Mouse (Mus musculus): Measurements from ENCODE around the gene Slc26a3. TPM values are rescaled to one million over a fixed set of nuclear protein-coding genes. Genes with fewer than 3 reads are reported as not detected.
A peak's percentile ranks its signal among the peaks of the same experiment; 100 is the strongest.
"Not testable (repeated sequence)": the region's sequence is repeated elsewhere in the genome, so short reads cannot be mapped to it uniquely, and the experiment has no call there.

Gene Slc26a3
- polyA plus RNA-seq, 1 experiment from 2014 or later, result not detected

DNA sequence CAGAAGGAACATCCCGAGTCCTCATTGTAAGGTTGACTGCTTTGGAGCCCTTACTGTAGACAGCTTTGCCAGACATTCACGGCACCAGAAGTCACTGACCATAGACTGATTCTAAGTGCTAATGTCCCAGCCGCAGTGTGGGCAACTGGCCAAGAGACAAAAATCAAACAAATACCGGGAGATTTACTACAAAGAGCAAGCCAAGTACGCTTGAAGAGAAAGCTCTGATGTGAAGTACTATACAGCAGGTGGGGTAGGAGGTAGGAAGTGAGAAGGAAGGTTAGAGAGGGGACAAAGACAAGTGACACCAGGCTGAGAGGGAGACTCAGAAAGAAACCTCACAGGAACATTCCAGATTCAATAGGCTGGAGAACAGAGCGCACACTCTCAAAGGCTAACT is 54.2 kb downstream of the Slc26a3 start:
- WGBS, result 85% methylated on average over 6 of the region's 6 CpGs
- Histone ChIP-seq H3K27me3 (ENCODE audit: poor library complexity, severe bottlenecking) (0 out of 2 replicates have a peak, but pooled peaks cover 8% of the 10 kb centered on the region), H3K4me3 (no peak overlapping the region), H3K36me3 (replicated peaks) (no peaks in the 10 kb centered on the region), H3K4me1 (peaks cover 6% of the 10 kb centered on the region), H3K27ac (no peak overlapping the region), H3K9me3 (no peaks in the 10 kb centered on the region)
- no peak for DNase-seq (ENCODE audit: extremely low spot score, low spot score)

DNA sequence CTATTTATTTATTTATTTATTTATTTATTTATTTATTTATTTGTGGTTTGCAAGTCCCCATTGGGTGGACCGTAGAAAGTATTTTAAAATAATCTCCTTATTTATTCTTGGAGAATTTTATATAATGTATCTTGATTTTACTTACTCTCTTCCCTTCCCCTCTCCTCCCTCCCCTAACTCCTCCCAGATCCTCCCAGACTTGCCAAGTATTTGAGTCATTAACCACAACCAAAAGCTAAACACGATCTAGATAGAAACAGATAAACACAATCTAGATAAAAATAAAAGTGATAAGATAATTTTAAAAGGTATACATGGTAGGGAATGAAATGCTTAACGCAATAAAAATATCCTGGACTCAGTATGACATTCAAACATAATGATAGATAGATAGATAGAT is 58.7 kb downstream of the Slc26a3 start:
- Histone ChIP-seq H3K36me3 (replicated peaks) (no peaks in the 10 kb centered on the region), H3K4me3 (no peak overlapping the region), H3K27me3 (ENCODE audit: poor library complexity, severe bottlenecking) (no peaks in the 10 kb centered on the region), H3K9me3 (no peaks in the 10 kb centered on the region), H3K4me1 (peaks cover under 1% of the 10 kb centered on the region), H3K27ac (no peak overlapping the region)
- WGBS, result 94% methylated on average over 3 of the region's 3 CpGs
- no peak for DNase-seq (ENCODE audit: extremely low spot score, low spot score)

- Histone ChIP-seq H3K36me3 (replicated peaks) (no peaks in the 10 kb centered on the region), H3K9me3 (0 out of 2 replicates have a peak, but pooled peaks cover 6% of the 10 kb centered on the region), H3K4me3 (no peak overlapping the region), H3K4me1 (no peaks in the 10 kb centered on the region), H3K27me3 (ENCODE audit: poor library complexity, severe bottlenecking) (no peaks in the 10 kb centered on the region), H3K27ac (no peak overlapping the region)
- DNase-seq (ENCODE audit: extremely low spot score, low spot score), result no peak
- 93% methylated on average over 9 of the region's 9 CpGs for WGBS
Observed at GRCm38 (mm10) chr12:31456271-31456670, 65.6 kb downstream of the Slc26a3 start.

DNA sequence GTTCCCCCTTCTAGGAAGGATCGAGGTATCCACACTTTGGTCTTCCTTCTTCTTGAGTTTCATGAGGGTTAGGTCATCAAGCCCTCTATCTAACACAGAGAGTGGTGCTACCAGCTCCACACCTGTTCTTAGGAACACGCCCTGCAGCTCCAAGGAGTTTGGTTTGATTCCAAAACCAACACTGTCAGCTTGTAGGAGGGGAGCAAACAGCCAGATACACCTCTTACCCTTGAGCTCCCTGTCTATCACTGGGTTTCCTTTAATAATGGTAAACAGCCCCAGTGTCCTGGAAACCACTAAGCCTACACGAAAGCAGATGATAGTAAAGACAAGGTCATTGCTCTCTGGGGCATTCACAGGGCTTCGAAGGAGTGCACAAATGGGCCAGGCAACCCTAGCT is 67.8 kb downstream of the Slc26a3 start:
- no peak overlapping the region for H3K27ac ChIP-seq
- no peaks in the 10 kb centered on the region for H3K27me3 ChIP-seq (ENCODE audit: poor library complexity, severe bottlenecking)
- 82% methylated on average over 4 of the region's 4 CpGs for WGBS
- 0 out of 2 replicates have a peak, but pooled peaks cover 6% of the 10 kb centered on the region for H3K9me3 ChIP-seq
- no peaks in the 10 kb centered on the region for H3K4me1 ChIP-seq
- H3K36me3 ChIP-seq (replicated peaks), result no peaks in the 10 kb centered on the region
- no peak overlapping the region for H3K4me3 ChIP-seq
- no peak for DNase-seq (ENCODE audit: extremely low spot score, low spot score)

GRCm38 (mm10) chr12:31460270-31460669 is 69.6 kb downstream of the Slc26a3 start:
- not testable (repeated sequence) for H3K27ac ChIP-seq; H3K4me1 ChIP-seq; H3K36me3 ChIP-seq (replicated peaks); DNase-seq (ENCODE audit: extremely low spot score, low spot score); H3K4me3 ChIP-seq; H3K9me3 ChIP-seq; H3K27me3 ChIP-seq (ENCODE audit: poor library complexity, severe bottlenecking)
- 52% methylated on average over 3 of the region's 3 CpGs for WGBS

DNA sequence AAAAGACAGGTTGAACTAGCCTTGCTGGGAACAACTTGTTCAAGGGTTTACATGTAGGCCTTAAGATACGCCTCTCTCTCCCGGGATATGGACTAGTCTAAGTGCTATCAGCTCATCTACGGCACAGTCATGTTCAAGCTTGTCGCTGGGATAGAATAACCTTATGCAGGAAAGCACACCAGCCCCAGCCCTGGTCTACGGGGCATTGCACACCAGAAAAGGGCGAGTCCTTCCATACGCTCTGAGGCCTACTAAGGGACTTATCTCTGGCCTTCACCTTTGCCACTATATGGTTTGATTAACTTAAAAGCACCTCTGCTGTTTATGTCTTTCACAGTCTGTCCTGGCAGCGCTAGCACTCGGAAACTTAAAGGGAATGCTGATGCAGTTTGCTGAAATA is 70.7 kb downstream of the Slc26a3 start:
- H3K4me1 ChIP-seq, result no peaks in the 10 kb centered on the region
- H3K4me3 ChIP-seq, result no peak overlapping the region
- no peak overlapping the region for H3K27ac ChIP-seq
- H3K27me3 ChIP-seq (ENCODE audit: poor library complexity, severe bottlenecking), result no peaks in the 10 kb centered on the region
- 0 out of 2 replicates have a peak, but pooled peaks cover 6% of the 10 kb centered on the region for H3K9me3 ChIP-seq
- WGBS, result 91% methylated on average over 9 of the region's 9 CpGs
- DNase-seq (ENCODE audit: extremely low spot score, low spot score), result no peak
- no peaks in the 10 kb centered on the region for H3K36me3 ChIP-seq (replicated peaks)

GRCm38 (mm10) chr12:31462615-31463014 is 71.9 kb downstream of the Slc26a3 start:
- Histone ChIP-seq H3K9me3 (0 out of 2 replicates have a peak, but pooled peaks cover 6% of the 10 kb centered on the region), H3K27ac (no peak overlapping the region), H3K4me1 (no peaks in the 10 kb centered on the region), H3K4me3 (no peak overlapping the region), H3K27me3 (ENCODE audit: poor library complexity, severe bottlenecking) (no peaks in the 10 kb centered on the region), H3K36me3 (replicated peaks) (no peaks in the 10 kb centered on the region)
- DNase-seq (ENCODE audit: extremely low spot score, low spot score), result no peak
- 87% methylated on average over 4 of the region's 4 CpGs for WGBS

DNA sequence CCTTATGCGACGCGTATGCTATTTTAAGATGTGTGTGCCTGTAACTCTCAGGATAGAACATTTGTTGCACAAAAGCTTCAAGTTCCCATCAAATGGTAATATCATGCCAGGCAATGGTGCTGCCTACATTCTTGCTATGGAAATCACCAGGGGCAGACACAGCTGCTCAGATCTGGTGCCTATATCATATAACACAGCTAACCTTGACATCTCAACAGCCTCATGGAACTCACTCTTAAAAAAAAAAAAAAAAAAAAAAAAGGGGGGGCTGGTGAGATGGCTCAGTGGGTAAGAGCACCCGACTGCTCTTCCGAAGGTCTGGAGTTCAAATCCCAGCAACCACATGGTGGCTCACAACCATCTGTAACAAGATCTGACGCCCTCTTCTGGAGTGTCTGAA is 87.5 kb downstream of the Slc26a3 start:
- DNase-seq (ENCODE audit: extremely low spot score, low spot score); H3K36me3 ChIP-seq (replicated peaks); H3K4me1 ChIP-seq; H3K9me3 ChIP-seq; H3K4me3 ChIP-seq; H3K27ac ChIP-seq; H3K27me3 ChIP-seq (ENCODE audit: poor library complexity, severe bottlenecking): not testable (repeated sequence)
- WGBS, result 93% methylated on average over 4 of the region's 6 CpGs

DNA sequence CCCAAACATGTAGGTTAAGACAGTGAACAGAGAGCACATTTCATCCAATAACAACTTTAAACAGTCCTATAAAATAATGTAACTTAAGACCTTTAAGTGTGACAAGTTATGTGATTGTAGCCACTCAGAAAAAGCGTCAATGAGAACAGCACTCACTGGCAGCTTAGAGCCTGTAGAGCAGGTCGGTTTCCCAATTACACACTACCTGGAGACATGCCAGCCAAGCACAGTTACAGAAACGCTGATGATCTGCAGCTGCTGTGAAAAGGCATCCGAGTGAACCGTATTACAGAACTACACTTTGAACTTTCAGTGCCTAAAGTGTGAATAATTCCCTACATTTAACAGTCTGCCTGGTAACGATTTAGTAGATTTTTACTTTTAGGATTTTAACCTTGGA is 95.8 kb downstream of the Slc26a3 start:
- DNase-seq (ENCODE audit: extremely low spot score, low spot score), result no peak
- H3K27me3 ChIP-seq (ENCODE audit: poor library complexity, severe bottlenecking), result no peaks in the 10 kb centered on the region
- H3K4me3 ChIP-seq, result no peak overlapping the region
- H3K4me1 ChIP-seq, result no peaks in the 10 kb centered on the region
- H3K9me3 ChIP-seq, result no peaks in the 10 kb centered on the region
- WGBS, result 92% methylated on average over 6 of the region's 6 CpGs
- H3K27ac ChIP-seq, result no peak overlapping the region
- H3K36me3 ChIP-seq (replicated peaks), result peaks cover 61% of the 10 kb centered on the region

DNA sequence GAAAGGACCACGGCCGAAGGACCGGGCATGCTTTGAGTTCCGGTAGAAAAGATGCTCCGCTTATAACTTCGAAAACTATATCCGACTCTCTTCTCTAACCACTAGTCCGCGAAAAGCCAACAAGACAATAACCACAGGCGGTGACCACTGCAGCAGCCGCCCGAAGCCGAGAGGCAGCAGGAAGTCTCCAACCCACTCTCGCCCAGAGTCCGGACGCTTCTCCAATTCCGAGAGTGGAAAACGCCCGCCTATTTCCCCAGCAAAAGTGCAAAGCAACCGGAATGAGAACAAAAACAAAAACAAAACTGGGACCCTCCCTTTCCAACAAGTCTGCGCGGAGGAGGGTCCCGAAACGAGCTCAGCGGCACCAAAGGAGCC is 108.3 kb downstream of the Slc26a3 start:
- H3K4me3 ChIP-seq, result peak overlapping the region; percentile 90
- peak overlapping the region; percentile 96 for H3K27ac ChIP-seq
- H3K27me3 ChIP-seq (ENCODE audit: poor library complexity, severe bottlenecking), result no peaks in the 10 kb centered on the region
- under 1% methylated on average over 25 of the region's 25 CpGs for WGBS
- no peak for DNase-seq (ENCODE audit: extremely low spot score, low spot score)
- H3K36me3 ChIP-seq (replicated peaks), result peaks cover 10% of the 10 kb centered on the region
- H3K9me3 ChIP-seq, result no peaks in the 10 kb centered on the region
- peaks cover 19% of the 10 kb centered on the region for H3K4me1 ChIP-seq

GRCm38 (mm10) chr12:31499314-31500131 is 108.9 kb downstream of the Slc26a3 start, which contains the start of gene Cbll1:
TSS of gene Cbll1 (minus strand) at chr12:31499616.
- peak within 1 kb of the TSS; percentile 90 for H3K4me3 ChIP-seq
- under 1% methylated on average over 68 of the region's 68 CpGs for WGBS
- peaks cover 19% of the 10 kb centered on the region for H3K4me1 ChIP-seq
- peak within 1 kb of the TSS; percentile 96 for H3K27ac ChIP-seq
- H3K9me3 ChIP-seq, result no peaks in the 10 kb centered on the region
- H3K36me3 ChIP-seq (replicated peaks), result peaks cover 4% of the 10 kb centered on the region
- no peaks in the 10 kb centered on the region for H3K27me3 ChIP-seq (ENCODE audit: poor library complexity, severe bottlenecking)
- peak; percentile 94 for DNase-seq (ENCODE audit: extremely low spot score, low spot score)

DNA sequence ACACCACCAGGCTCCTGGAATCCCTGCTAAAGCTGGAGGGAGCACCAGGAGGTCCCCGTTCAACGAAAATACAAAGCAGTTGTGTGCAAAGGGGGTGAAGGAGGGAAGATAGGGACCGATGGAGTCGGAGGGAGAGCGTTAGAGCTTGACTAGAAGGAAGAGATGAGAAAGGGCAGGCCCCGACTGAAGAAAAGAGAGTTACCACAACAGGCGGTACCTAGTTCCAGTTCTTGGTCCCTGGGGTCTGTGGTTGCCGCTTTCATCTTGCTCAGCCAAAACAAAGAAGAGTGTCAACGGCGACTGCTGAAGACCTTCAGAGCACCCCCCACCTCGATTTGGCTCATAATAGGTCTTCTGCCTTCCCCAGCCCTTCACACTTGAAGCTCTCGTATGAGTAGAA is 109.5 kb downstream of the Slc26a3 start:
- H3K9me3 ChIP-seq, result no peaks in the 10 kb centered on the region
- H3K27me3 ChIP-seq (ENCODE audit: poor library complexity, severe bottlenecking), result no peaks in the 10 kb centered on the region
- H3K36me3 ChIP-seq (replicated peaks), result 0 out of 2 replicates have a peak, but pooled peaks cover 1% of the 10 kb centered on the region
- WGBS, result 3% methylated on average over 12 of the region's 12 CpGs
- peaks cover 22% of the 10 kb centered on the region for H3K4me1 ChIP-seq
- DNase-seq (ENCODE audit: extremely low spot score, low spot score), result no peak
- peak overlapping the region; percentile 96 for H3K27ac ChIP-seq
- H3K4me3 ChIP-seq, result peak overlapping the region; percentile 90

- no peaks in the 10 kb centered on the region for H3K36me3 ChIP-seq (replicated peaks)
- H3K4me1 ChIP-seq, result peaks cover 22% of the 10 kb centered on the region
- 67% methylated on average over 4 of the region's 4 CpGs for WGBS
- H3K9me3 ChIP-seq, result no peaks in the 10 kb centered on the region
- no peak overlapping the region for H3K4me3 ChIP-seq
- no peak overlapping the region for H3K27ac ChIP-seq
- DNase-seq (ENCODE audit: extremely low spot score, low spot score), result no peak
- H3K27me3 ChIP-seq (ENCODE audit: poor library complexity, severe bottlenecking), result no peaks in the 10 kb centered on the region
Observed at GRCm38 (mm10) chr12:31501266-31501665, 110.6 kb downstream of the Slc26a3 start.

All from forebrain, embryonic 10.5 days (tissue).